Mouse (Mus musculus) embryonic fibroblast, embryonic 13.5 days (primary cell): ENCODE data around the gene 5330417H12Rik. TPM values are rescaled to one million over a fixed set of nuclear protein-coding genes. Genes with fewer than 3 reads are reported as not detected.

Experiments used
- H3K27ac ChIP-seq: 2 replicates; pipeline ENCODE4 v1.5.1; 2012; ENCODE audit warnings: low read length, control low read depth, inconsistent platforms; ENCODE audit not compliant: insufficient read depth
- H3K4me1 ChIP-seq: 2 replicates; pipeline ENCODE4 v1.6.1; 2011; ENCODE audit warnings: low read length; ENCODE audit not compliant: control insufficient read depth, insufficient read depth
- H3K4me3 ChIP-seq: 2 replicates; pipeline ENCODE4 v1.5.1; 2011; ENCODE audit warnings: mild to moderate bottlenecking, control low read depth, low read length; ENCODE audit not compliant: insufficient read depth
- CTCF ChIP-seq: IDR thresholded peaks from 2 replicates; pipeline ENCODE4 v1.5.1; 2011; ENCODE audit warnings: mild to moderate bottlenecking, control low read depth, low read length, moderate library complexity, borderline replicate concordance; ENCODE audit not compliant: insufficient read depth
- POLR2A ChIP-seq: IDR thresholded peaks from 2 replicates; pipeline ENCODE4 v1.6.1; 2011; ENCODE audit warnings: low read depth, mild to moderate bottlenecking, control low read depth, low read length, moderate library complexity
- polyA plus RNA-seq: library from polyadenylated mRNA; stranded (reverse); fragments of >200 nt; gene quantifications from 2 replicates; pipeline ENCODE4 v1.2.4, GENCODE M21; 2011; ENCODE audit warnings: low read depth; ENCODE audit not compliant: missing spikeins, insufficient read length

Gene 5330417H12Rik
- polyA plus RNA-seq, 1 experiment, result not detected

DNA sequence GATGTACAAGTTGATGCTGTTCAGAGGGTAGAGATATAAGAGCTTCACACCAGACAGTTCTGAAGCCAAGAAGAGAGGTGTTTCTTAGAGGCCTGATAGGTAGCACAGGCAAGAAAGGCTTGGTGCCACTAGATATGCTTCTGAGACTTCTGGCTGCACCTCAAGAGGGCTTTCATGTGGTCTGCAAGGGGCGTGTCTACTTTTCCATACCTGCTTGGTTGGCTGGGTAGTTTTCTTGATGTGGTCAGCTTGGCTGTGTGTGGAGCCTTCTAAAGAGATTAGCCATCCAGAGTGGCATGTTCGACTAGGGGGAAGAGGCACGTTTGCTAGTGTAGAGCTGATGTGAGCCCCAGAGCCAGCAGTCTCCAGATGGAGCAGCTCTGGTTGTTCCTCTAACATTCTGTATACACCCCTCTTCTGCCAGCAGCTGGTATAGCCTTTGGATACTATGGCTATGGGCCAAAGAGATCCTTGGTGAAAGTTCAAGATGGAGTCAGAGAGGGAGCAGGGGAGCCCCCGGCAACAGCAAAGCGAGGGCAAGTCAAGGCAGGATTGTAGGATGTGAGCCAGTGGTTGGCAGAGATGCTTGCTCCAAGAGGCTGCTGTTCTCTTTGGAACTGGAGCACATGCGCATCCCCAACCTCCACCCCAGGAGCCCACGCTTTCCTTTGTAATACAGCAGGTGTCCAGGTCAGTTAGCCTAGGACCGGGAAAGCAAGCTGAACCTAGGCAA lies 34.4 kb upstream of the 5330417H12Rik start:
- TF ChIP-seq POLR2A, result no peak
- TF ChIP-seq CTCF, result no peak
- Histone ChIP-seq H3K27ac (no peak overlapping the region), H3K4me1 (no peaks in the 10 kb centered on the region), H3K4me3 (no peak overlapping the region)

GRCm38 (mm10) chr7:107656451-107656850 lies 31.5 kb upstream of the 5330417H12Rik start:
- Histone ChIP-seq H3K4me1 (no peaks in the 10 kb centered on the region), H3K4me3 (no peak overlapping the region), H3K27ac (no peak overlapping the region)
- no peak for TF ChIP-seq CTCF
- TF ChIP-seq POLR2A, result no peak

DNA sequence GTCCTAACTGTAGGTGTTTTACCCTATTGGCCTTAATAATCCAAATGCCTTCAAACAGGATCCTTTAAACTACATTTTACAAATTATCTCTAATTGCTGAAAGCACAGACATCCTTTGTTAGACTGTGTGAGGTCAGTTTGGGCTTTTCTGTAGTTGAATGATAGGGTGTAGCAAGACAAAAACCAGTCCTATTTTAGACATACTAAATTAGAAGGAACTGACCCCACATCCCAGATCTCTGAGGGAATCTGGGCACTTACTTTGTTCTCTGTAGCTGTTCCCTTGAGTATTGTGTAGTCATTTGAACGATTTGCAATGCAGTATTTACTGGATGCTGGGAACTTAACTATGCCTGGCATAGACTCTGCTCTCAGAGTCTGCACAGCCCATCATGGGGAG lies 26.9 kb upstream of the 5330417H12Rik start:
- TF ChIP-seq CTCF, result no peak
- TF ChIP-seq POLR2A, result no peak
- Histone ChIP-seq H3K27ac (no peak overlapping the region), H3K4me3 (no peak overlapping the region), H3K4me1 (peaks cover 4% of the 10 kb centered on the region; the same call in 1 of the 2 replicates)

- Histone ChIP-seq H3K4me3 (no peak overlapping the region), H3K4me1 (peaks cover 4% of the 10 kb centered on the region; the same call in 1 of the 2 replicates), H3K27ac (no peak overlapping the region)
- TF ChIP-seq CTCF (no peak), POLR2A (no peak)
Measured at GRCm38 (mm10) chr7:107649990-107650389, 25.0 kb upstream of the 5330417H12Rik start.

- Histone ChIP-seq H3K4me1 (peaks cover 4% of the 10 kb centered on the region; the same call in 1 of the 2 replicates), H3K27ac (peak overlapping the region; percentile 23; the same call in 1 of the 2 replicates), H3K4me3 (no peak overlapping the region)
- no peak for TF ChIP-seq POLR2A
Measured at GRCm38 (mm10) chr7:107648937-107649688, 24.2 kb upstream of the 5330417H12Rik start.

- TF ChIP-seq POLR2A (no peak), CTCF (no peak)
- peaks cover 4% of the 10 kb centered on the region; the same call in 1 of the 2 replicates for H3K4me1 ChIP-seq
- no peak overlapping the region for H3K4me3 ChIP-seq
- H3K27ac ChIP-seq, result no peak overlapping the region
Measured at GRCm38 (mm10) chr7:107644987-107645386, 20.0 kb upstream of the 5330417H12Rik start.

DNA sequence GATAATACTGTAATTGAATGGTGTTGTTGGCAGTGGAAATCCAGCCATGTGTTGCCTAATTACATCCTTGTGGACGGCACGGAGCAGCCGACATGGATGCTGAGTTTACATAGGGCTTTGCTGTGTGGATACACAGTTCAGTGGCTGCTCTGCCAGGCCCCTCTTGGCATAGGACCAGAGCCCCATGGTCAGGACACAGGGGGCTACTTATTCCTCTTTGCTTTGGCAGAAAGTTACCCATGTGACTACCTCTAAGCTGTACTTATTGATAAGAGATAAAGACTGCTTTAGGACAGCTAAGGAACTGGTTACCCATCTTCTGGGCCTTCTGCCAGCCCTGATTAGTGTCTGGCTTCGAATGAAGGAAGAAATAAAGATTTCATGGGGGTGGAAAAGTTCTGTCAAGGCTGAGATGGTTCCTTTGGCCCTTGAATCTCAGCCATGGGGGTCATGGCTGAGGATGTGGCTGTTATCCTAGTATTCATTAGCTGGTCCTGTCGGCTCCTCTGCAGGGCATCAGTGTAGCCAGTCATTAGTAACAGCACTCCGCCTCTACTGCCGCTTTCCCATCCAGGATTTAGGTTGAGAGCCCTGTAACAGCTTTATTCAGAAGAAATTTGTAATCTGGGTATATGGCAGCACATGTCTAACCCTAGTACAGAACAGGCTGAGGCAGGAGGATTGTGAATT lies 17.8 kb upstream of the 5330417H12Rik start:
- Histone ChIP-seq H3K4me1 (no peaks in the 10 kb centered on the region), H3K4me3 (no peak overlapping the region), H3K27ac (no peak overlapping the region)
- TF ChIP-seq CTCF (no peak), POLR2A (no peak)

DNA sequence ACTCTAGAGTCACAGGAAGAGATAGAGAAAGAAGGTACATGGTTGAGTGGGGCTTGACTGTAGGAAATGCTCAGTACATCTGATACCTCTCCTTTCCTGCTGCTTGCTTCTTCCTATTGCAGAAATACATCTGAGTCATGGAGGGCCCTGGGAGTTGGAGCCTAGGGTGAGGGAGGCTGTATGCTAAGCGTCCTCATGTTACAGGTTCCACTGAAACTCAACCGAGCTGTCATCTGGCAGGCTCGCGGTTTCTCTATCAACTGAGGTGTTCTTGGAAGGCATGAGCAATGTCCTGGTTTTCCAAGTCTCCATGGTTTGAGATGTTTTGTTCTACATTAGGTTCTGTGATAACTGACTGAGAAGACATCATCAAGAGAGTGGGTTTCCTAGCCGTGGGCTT lies 13.1 kb upstream of the 5330417H12Rik start:
- H3K27ac ChIP-seq, result no peak overlapping the region
- no peak overlapping the region for H3K4me3 ChIP-seq
- no peaks in the 10 kb centered on the region; the same call in 1 of the 2 replicates for H3K4me1 ChIP-seq
- TF ChIP-seq CTCF, result no peak
- no peak for TF ChIP-seq POLR2A

GRCm38 (mm10) chr7:107637398-107637797 lies 12.4 kb upstream of the 5330417H12Rik start:
- no peak overlapping the region for H3K4me3 ChIP-seq

More at GRCm38 (mm10) chr7:107637398-107637797, 12.4 kb upstream of the 5330417H12Rik start:
- no peak overlapping the region for H3K27ac ChIP-seq
- no peak for TF ChIP-seq CTCF
- TF ChIP-seq POLR2A, result no peak
- H3K4me1 ChIP-seq, result no peaks in the 10 kb centered on the region; the same call in 1 of the 2 replicates
